Mouse (Mus musculus) midbrain, embryonic 10.5 days (tissue): ENCODE results near the gene Llgl1. TPM values are rescaled to one million over a fixed set of nuclear protein-coding genes. Genes with fewer than 3 reads are reported as not detected.

Experiments
- DNase-seq: peaks from one replicate; pipeline ENCODE4 v3.0.0-alpha.2; 2017; ENCODE audit warnings: low spot score
- H3K27ac ChIP-seq: fragments of 300-500 bp; sonication (generic); replicated peaks from 2 replicates; pipeline ENCODE4 v1.5.1; 2016; ENCODE audit warnings: mild to moderate bottlenecking
- H3K27me3 ChIP-seq: fragments of 300-500 bp; sonication (generic); 2 replicates; pipeline ENCODE4 v1.6.1; 2016; ENCODE audit warnings: low read depth, mild to moderate bottlenecking; ENCODE audit not compliant: poor library complexity, severe bottlenecking
- H3K36me3 ChIP-seq: fragments of 300-500 bp; sonication (generic); 2 replicates; pipeline ENCODE4 v1.6.1; 2016; ENCODE audit warnings: mild to moderate bottlenecking, moderate library complexity
- H3K4me1 ChIP-seq: fragments of 300-500 bp; sonication (generic); 2 replicates; pipeline ENCODE4 v1.6.1; 2016
- H3K4me3 ChIP-seq: fragments of 300-500 bp; sonication (generic); 2 replicates; pipeline ENCODE4 v1.5.1; 2016; ENCODE audit warnings: mild to moderate bottlenecking, moderate library complexity
- H3K9me3 ChIP-seq: fragments of 300-500 bp; sonication (generic); replicated peaks from 2 replicates; pipeline ENCODE4 v1.6.1; 2016; ENCODE audit warnings: mild to moderate bottlenecking
- WGBS: fragments of 180-500 bp; shearing (Covaris S2); methylation state at CpG from one replicate; pipeline ENCODE4 v1.1.7; 2016; 5-methylcytosine and 5-hydroxymethylcytosine counted together
- microRNA-seq: library from miRNA; unstranded; fragments of <30 nt; microRNA quantifications from one replicate; pipeline ENCODE4, GENCODE M21; 2017
- polyA plus RNA-seq: library from polyadenylated mRNA; unstranded; fragments of >200 nt; fragmentation: Nextera tagmentation; extraction: Ambion mirVana; gene quantifications from 2 replicates; pipeline ENCODE4 v1.2.1, GENCODE M21; 2016

Gene Llgl1
- polyA plus RNA-seq, 1 experiment from 2014 or later = 147 TPM

DNA sequence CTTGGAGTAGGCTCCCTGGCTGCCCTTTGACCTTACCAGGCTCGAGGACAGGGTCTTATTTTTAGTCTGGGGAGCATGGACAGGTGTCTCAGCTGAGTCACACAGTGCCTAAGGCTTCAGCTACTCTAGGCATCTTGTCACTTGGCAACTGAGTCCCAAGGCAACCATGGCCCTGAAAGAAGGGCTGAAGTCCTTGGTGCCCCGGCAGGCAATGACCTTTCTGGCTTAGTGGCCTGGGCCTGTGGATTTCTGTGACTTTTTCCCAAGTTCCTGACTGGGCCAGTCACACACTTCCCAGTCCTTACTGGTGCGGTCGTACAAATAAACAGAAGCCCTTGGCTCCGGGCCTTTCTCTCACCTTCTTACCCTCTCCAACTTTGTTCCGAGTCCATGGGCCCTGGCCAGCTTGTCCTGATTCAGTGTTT lies 29.7 kb downstream of the Llgl1 start:
- 82% methylated on average over 6 of the region's 6 CpGs for WGBS
- H3K27me3 ChIP-seq = no peaks in the 10 kb centered on the region
- peaks cover 50% of the 10 kb centered on the region for H3K36me3 ChIP-seq
- peaks cover 35% of the 10 kb centered on the region for H3K4me1 ChIP-seq
- H3K27ac ChIP-seq = peak overlapping the region; percentile 92; the same call in 1 of the 2 replicates
- H3K9me3 ChIP-seq = no peaks in the 10 kb centered on the region
- H3K4me3 ChIP-seq = peak overlapping the region; percentile 94
- no peak for DNase-seq

DNA sequence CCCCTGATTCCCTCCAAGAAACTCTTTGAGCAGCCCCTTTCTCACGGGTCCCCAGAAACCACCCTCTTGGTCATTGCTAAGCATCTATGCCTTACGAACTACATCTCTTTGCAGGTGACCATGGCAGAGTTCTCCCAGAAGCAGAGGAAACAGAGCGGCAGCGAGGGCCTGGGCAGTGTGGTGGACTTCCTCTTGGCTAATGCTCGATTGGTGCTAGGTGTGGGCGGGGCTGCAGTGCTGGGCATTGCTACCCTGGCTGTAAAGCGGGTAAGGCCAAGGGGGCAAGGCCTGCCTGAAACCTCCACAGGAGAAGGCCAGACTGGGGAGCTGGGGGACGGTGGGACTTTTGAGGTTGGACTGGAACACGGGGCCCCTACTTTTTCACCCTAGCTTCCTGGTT lies 30.6 kb downstream of the Llgl1 start:
- DNase-seq = no peak
- H3K36me3 ChIP-seq = peaks cover 41% of the 10 kb centered on the region
- no peak overlapping the region for H3K27ac ChIP-seq
- H3K27me3 ChIP-seq = no peaks in the 10 kb centered on the region
- 89% methylated on average over 9 of the region's 9 CpGs for WGBS
- no peaks in the 10 kb centered on the region for H3K9me3 ChIP-seq
- peaks cover 35% of the 10 kb centered on the region for H3K4me1 ChIP-seq
- H3K4me3 ChIP-seq = no peak overlapping the region

DNA sequence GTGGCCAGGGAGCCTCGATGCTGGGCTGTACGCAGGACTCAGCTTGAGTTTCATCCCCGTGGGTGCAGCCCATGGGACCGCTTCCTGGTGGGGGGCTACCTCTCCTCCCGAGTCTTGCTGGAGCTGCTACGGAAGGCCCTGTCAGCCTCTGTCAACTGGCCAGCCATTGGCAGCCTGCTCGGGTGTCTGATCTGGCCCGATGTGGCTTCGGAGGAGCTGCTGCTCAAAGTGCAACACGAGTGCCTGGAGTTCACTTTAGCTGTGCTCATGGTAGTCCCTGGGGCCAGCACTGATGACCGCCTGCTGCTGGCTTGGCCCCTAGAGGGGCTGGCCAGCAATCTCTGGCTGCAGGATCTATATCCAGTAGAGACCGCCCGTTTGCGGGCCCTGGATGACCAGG lies 31.7 kb downstream of the Llgl1 start:
- DNase-seq = no peak
- H3K4me1 ChIP-seq = peaks cover 31% of the 10 kb centered on the region
- H3K27me3 ChIP-seq = no peaks in the 10 kb centered on the region
- WGBS = 94% methylated on average over 14 of the region's 14 CpGs
- H3K4me3 ChIP-seq = no peak overlapping the region
- no peak overlapping the region for H3K27ac ChIP-seq
- no peaks in the 10 kb centered on the region for H3K9me3 ChIP-seq
- H3K36me3 ChIP-seq = peaks cover 43% of the 10 kb centered on the region

DNA sequence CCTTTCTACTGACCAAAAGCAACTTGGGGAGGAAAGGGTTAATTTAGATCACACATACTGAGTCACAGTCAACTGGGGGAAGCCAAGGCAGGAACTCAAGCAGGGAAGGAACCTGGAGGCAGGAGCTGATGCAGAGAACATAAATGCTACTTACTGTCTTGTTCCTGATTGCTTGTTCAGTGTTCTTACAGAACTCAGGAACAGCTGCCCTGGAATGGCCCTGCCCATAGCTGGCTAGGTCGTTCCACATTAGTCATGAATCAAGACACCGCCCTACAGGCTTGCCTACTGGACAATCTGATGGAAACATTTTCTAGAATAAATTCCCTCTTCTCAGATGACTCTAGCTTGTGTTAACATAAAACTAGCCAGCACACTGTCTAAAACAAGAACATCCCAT lies 34.7 kb downstream of the Llgl1 start:
- H3K4me1 ChIP-seq = peaks cover 6% of the 10 kb centered on the region
- WGBS = 86% methylated on average over 2 of the region's 2 CpGs
- H3K4me3 ChIP-seq = no peak overlapping the region
- peaks cover 62% of the 10 kb centered on the region for H3K36me3 ChIP-seq
- H3K27me3 ChIP-seq = no peaks in the 10 kb centered on the region
- H3K27ac ChIP-seq = no peak overlapping the region
- DNase-seq = no peak
- no peaks in the 10 kb centered on the region for H3K9me3 ChIP-seq

DNA sequence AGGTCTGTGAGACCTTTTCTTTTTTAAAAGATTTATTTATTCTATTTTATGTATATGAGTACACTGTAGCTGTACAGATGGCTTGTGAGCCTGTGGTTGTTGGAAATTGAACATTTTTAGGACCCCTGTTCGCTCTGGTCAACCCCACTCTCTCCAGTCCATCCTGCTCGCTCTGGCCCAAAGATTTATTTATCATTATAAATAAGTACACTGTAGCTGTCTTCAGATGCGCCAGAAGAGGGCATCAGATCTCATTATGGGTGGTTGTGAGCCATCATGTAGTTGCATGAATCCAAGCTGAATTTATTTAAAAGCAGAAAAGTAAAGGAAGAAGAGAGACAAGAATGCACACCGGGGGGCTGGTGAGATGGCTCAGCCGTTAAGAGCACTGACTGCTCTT lies 35.7 kb downstream of the Llgl1 start:
- Histone ChIP-seq H3K4me1 (no peaks in the 10 kb centered on the region), H3K9me3 (no peaks in the 10 kb centered on the region), H3K36me3 (peaks cover 72% of the 10 kb centered on the region), H3K27me3 (no peaks in the 10 kb centered on the region), H3K27ac (no peak overlapping the region), H3K4me3 (no peak overlapping the region)
- no peak for DNase-seq
- WGBS = 77% methylated on average over 5 of the region's 5 CpGs

DNA sequence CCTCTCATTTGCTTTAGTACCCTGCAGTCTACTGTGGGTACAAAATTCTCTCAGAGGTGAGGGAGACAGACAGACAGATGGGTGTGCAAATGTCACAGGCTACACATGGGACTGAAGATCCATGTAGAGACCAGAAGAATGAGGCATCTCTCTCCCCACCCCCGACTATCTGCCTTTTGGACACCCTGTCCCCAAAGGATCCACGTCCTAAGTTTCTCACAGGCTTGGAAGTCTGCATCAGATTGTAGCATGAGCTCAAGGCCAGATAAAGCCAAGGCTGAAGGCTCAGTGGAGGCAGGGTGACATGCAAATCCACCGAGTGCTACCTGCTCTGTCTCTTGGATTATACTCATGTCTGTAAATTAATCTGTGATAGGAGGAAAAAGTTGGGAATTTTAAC lies 37.0 kb downstream of the Llgl1 start:
- Histone ChIP-seq H3K4me3 (no peak overlapping the region), H3K4me1 (no peaks in the 10 kb centered on the region), H3K27me3 (no peaks in the 10 kb centered on the region), H3K36me3 (peaks cover 73% of the 10 kb centered on the region), H3K9me3 (no peaks in the 10 kb centered on the region), H3K27ac (no peak overlapping the region)
- WGBS = 81% methylated on average over 3 of the region's 3 CpGs
- DNase-seq = no peak

DNA sequence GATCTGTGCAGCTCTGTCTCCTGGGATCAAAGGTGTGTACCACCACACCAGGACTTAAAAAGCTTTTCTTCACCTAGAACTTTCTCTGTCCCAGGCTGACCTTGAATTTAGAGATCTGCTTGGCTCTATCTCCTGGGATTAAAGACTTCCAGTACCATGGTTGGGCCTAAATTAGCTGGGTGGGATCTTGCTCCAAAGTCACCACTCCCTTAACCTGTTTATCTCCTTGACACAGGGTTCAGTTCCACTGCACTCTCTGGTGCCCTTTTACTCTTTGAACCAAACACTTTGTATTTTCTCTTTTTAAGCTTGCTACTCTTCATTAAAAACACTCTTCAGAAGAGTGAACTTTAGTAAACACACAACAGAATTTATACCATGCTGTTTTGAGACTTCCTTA lies 37.9 kb downstream of the Llgl1 start:
- Histone ChIP-seq H3K4me3 (no peak overlapping the region), H3K4me1 (no peaks in the 10 kb centered on the region), H3K9me3 (no peaks in the 10 kb centered on the region), H3K27ac (no peak overlapping the region), H3K27me3 (no peaks in the 10 kb centered on the region), H3K36me3 (peaks cover 73% of the 10 kb centered on the region)
- no peak for DNase-seq

DNA sequence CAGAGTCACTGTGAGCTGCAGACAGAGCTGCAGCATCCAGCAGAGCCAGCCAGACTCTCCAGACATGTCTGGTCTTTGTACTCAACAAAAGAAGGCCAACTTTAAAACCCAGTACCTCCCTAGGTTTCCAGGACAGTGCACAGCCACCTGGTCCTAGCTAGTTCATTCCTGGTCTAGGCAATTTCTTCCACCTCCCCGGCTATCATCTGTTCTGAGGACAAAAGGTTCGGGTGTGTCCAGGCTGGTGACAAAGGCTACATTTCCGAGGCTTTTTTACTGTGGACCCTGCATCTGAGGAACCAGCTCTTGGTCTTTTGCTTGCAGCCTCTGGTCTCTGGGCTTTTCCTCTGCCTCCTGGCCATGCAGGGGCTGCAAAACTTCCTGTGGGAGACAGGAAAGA lies 40.8 kb downstream of the Llgl1 start:
- no peak for DNase-seq
- WGBS = 87% methylated on average over 3 of the region's 3 CpGs
- H3K27ac ChIP-seq = no peak overlapping the region
- H3K4me3 ChIP-seq = no peak overlapping the region
- no peaks in the 10 kb centered on the region for H3K27me3 ChIP-seq
- peaks cover 85% of the 10 kb centered on the region for H3K36me3 ChIP-seq
- H3K9me3 ChIP-seq = no peaks in the 10 kb centered on the region
- no peaks in the 10 kb centered on the region for H3K4me1 ChIP-seq

DNA sequence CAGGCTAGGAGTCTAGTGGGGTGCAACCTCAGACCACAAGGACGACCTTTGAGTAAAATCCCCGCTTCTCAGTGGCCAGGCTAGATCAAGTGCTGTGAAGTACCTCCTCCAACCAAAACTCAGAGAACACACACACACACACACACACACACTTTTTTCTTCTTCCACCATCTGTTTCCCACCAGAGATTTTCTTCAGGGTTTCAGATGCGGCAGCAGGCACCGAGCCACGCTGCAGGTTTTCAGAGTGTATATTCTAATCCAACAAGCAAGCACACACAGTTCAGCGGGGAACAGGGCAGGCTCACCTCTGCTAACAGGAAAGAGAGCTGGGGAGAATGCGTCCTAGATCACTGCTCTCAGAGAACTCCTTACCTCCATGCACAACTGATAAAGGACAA lies 56.0 kb downstream of the Llgl1 start:
- Histone ChIP-seq H3K4me1 (no peaks in the 10 kb centered on the region), H3K36me3 (peaks cover 97% of the 10 kb centered on the region), H3K9me3 (no peaks in the 10 kb centered on the region), H3K27ac (no peak overlapping the region), H3K4me3 (no peak overlapping the region), H3K27me3 (no peaks in the 10 kb centered on the region)
- no peak for DNase-seq
- WGBS = 91% methylated on average over 7 of the region's 7 CpGs

DNA sequence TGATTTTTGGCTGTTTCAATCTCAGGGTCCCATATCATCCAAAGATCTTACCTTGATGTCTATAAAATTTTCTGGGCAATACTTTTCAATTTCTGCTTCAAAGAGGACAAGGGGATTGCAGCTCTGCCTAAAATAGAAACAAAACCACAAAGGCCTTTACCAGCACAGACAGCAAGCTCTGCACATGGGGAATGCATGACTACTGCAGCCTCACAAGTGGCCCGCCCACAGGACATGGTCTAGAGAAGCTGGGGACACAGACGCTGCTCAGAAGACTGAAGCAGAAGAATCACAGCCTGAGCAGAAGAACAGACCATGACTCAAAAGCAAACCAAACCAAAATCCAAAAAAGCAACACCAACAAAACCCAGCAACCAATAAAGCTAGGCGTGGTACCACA lies 62.2 kb downstream of the Llgl1 start:
- Histone ChIP-seq H3K4me1 (no peaks in the 10 kb centered on the region), H3K9me3 (no peaks in the 10 kb centered on the region), H3K27me3 (no peaks in the 10 kb centered on the region), H3K27ac (no peak overlapping the region), H3K4me3 (no peak overlapping the region), H3K36me3 (peaks cover 86% of the 10 kb centered on the region)
- no peak for DNase-seq
- 91% methylated on average over 3 of the region's 3 CpGs for WGBS

Small RNAs within 50 kb of the gene (microRNA-seq; reads per million reads assigned to microRNA genes)
- gene Mir5100 = 6.9 reads per million, percentile 16 among the genes with 10 or more reads in this experiment

Other genes with a start within 250 kb of the Llgl1 start
- gene Drg2, start 245.1 kb upstream of the Llgl1 start, polyA plus RNA-seq = 129 and 131 TPM in 2 replicates
- gene Myo15, start 230.4 kb upstream of the Llgl1 start, polyA plus RNA-seq = 0.04 and 0.05 TPM in 2 replicates
- gene Alkbh5, start 163.3 kb upstream of the Llgl1 start, polyA plus RNA-seq = 34.4 TPM in 2 replicates
- gene Flii, start 27.5 kb downstream of the Llgl1 start, polyA plus RNA-seq = 74.8 and 82.6 TPM in 2 replicates
- 14.6 and 15.6 TPM in 2 replicates for gene Mief2, start 28.7 kb downstream of the Llgl1 start, polyA plus RNA-seq
- 23.2 and 23.9 TPM in 2 replicates for gene Top3a, start 77.6 kb downstream of the Llgl1 start, polyA plus RNA-seq
- 7.8 and 8.8 TPM in 2 replicates for gene Smcr8, start 77.8 kb downstream of the Llgl1 start, polyA plus RNA-seq
- 75.3 and 86.3 TPM in 2 replicates for gene Shmt1, start 112.0 kb downstream of the Llgl1 start, polyA plus RNA-seq
- 29.3 and 34.0 TPM in 2 replicates for gene Dhrs7b, start 130.9 kb downstream of the Llgl1 start, polyA plus RNA-seq
- 71.0 and 75.7 TPM in 2 replicates for gene Tmem11, start 179.5 kb downstream of the Llgl1 start, polyA plus RNA-seq
- gene Natd1, start 215.0 kb downstream of the Llgl1 start, polyA plus RNA-seq = 18.0 and 26.9 TPM in 2 replicates
- gene Map2k3, start 232.3 kb downstream of the Llgl1 start, polyA plus RNA-seq = 55.7 and 65.1 TPM in 2 replicates